Mouse (Mus musculus) MEL (cell line): Measurements from ENCODE around the gene Syk. TPM values are rescaled to one million over a fixed set of nuclear protein-coding genes. Genes with fewer than 3 reads are reported as not detected.

Source experiments
- DNase-seq: peaks from one replicate; pipeline ENCODE4 v3.0.0; 2011; ENCODE audit warnings: low read depth, low spot score
- H3K27ac ChIP-seq: 2 replicates; pipeline ENCODE4 v1.5.1; 2012; ENCODE audit warnings: low read depth, mild to moderate bottlenecking, control low read depth, low read length, moderate library complexity; ENCODE audit not compliant: control insufficient read depth
- H3K27me3 ChIP-seq, 2 experiments: fragments of 150-350 bp in 1 of 2; sonication (generic) in 1 of 2; 2 replicates each; pipeline ENCODE4 v1.6.1; 2012; ENCODE audit warnings: low read length in 2 of 2, mild to moderate bottlenecking in 2 of 2, improper control_type of control experiment in 1 of 2, moderate library complexity in 1 of 2; ENCODE audit not compliant: insufficient read depth in 2 of 2, control insufficient read depth in 1 of 2
- H3K36me3 ChIP-seq, 2 experiments: 2 replicates each; pipeline ENCODE4 v1.6.1; 2012 to 2014; ENCODE audit warnings: low read length in 2 of 2, improper control_type of control experiment in 1 of 2, inconsistent platforms in 1 of 2, mild to moderate bottlenecking in 1 of 2; ENCODE audit not compliant: insufficient read depth in 2 of 2, control insufficient read depth in 1 of 2
- H3K4me1 ChIP-seq, 2 experiments: fragments of 150-350 bp in 1 of 2; sonication (generic) in 1 of 2; 2 replicates each; pipeline ENCODE4 v1.6.1; 2012; ENCODE audit warnings: low read length in 2 of 2, improper control_type of control experiment in 1 of 2, mild to moderate bottlenecking in 1 of 2; ENCODE audit not compliant: insufficient read depth in 2 of 2, control insufficient read depth in 1 of 2
- H3K4me3 ChIP-seq, 2 experiments: fragments of 150-350 bp in 1 of 2; sonication (generic) in 1 of 2; 2 replicates each; pipeline ENCODE4 v1.5.1; 2012; ENCODE audit warnings: low read depth in 2 of 2, low read length in 2 of 2, mild to moderate bottlenecking in 2 of 2, moderate library complexity in 2 of 2, control low read depth in 1 of 2, improper control_type of control experiment in 1 of 2; ENCODE audit not compliant: control insufficient read depth in 1 of 2, insufficient read depth in 1 of 2
- H3K79me2 ChIP-seq: 2 replicates; pipeline ENCODE4 v1.6.1; 2012; ENCODE audit warnings: mild to moderate bottlenecking, low read length, moderate library complexity; ENCODE audit not compliant: control insufficient read depth, poor library complexity, insufficient read depth
- H3K9ac ChIP-seq: 2 replicates; pipeline ENCODE4 v1.6.1; 2012; ENCODE audit warnings: low read depth, mild to moderate bottlenecking, control low read depth, low read length, moderate library complexity; ENCODE audit not compliant: control insufficient read depth, poor library complexity, severe bottlenecking
- H3K9me3 ChIP-seq: fragments of 150-350 bp; sonication (generic); replicated peaks from 2 replicates; pipeline ENCODE4 v1.6.1; 2012; ENCODE audit warnings: mild to moderate bottlenecking, low read length, improper control_type of control experiment, moderate library complexity; ENCODE audit not compliant: insufficient read depth
- BHLHE40 ChIP-seq: IDR thresholded peaks from 2 replicates; pipeline ENCODE4 v1.6.1; 2012; ENCODE audit warnings: low read depth, mild to moderate bottlenecking, inconsistent platforms, low read length, improper control_type of control experiment, borderline replicate concordance
- CHD1 ChIP-seq: IDR thresholded peaks from 2 replicates; pipeline ENCODE4 v1.6.1; 2012; ENCODE audit warnings: low read depth, mild to moderate bottlenecking, inconsistent platforms, low read length, improper control_type of control experiment
- CHD2 ChIP-seq: IDR thresholded peaks from 2 replicates; pipeline ENCODE4 v1.6.1; 2011; ENCODE audit warnings: low read length, improper control_type of control experiment
- CTCF ChIP-seq, 3 experiments: IDR thresholded peaks in 2 of 3; conservative IDR thresholded peaks in 1 of 3; 2 replicates each; pipeline ENCODE4 v1.5.1; 2011 to 2012; ENCODE audit warnings: low read length in 3 of 3, low read depth in 2 of 3, mild to moderate bottlenecking in 2 of 3, improper control_type of control experiment in 1 of 3, inconsistent platforms in 1 of 3, mixed read lengths in 1 of 3, moderate library complexity in 1 of 3; ENCODE audit not compliant: control insufficient read depth in 1 of 3, insufficient read depth in 1 of 3, poor library complexity in 1 of 3, severe bottlenecking in 1 of 3
- GABPA ChIP-seq: IDR thresholded peaks from 2 replicates; pipeline ENCODE4 v1.6.1; 2012; ENCODE audit warnings: low read depth, mild to moderate bottlenecking, inconsistent platforms, low read length, improper control_type of control experiment, moderate library complexity
- GATA1 ChIP-seq: IDR thresholded peaks from 2 replicates; pipeline ENCODE4 v1.6.1; 2011; ENCODE audit warnings: low read depth, low read length, improper control_type of control experiment
- HCFC1 ChIP-seq: IDR thresholded peaks from 2 replicates; pipeline ENCODE4 v1.6.1; 2012; ENCODE audit warnings: low read depth, mild to moderate bottlenecking, inconsistent platforms, low read length, improper control_type of control experiment, moderate library complexity
- KAT2A ChIP-seq: conservative IDR thresholded peaks from 2 replicates; pipeline ENCODE4 v1.6.1; 2012; ENCODE audit warnings: low read depth, low read length, improper control_type of control experiment, inconsistent platforms
- MAX ChIP-seq: IDR thresholded peaks from 2 replicates; pipeline ENCODE4 v1.6.1; 2011; ENCODE audit warnings: low read length, improper control_type of control experiment
- MAZ ChIP-seq: IDR thresholded peaks from 2 replicates; pipeline ENCODE4 v1.6.1; 2012; ENCODE audit warnings: low read depth, mild to moderate bottlenecking, inconsistent platforms, low read length, improper control_type of control experiment
- MEF2A ChIP-seq: IDR thresholded peaks from 2 replicates; pipeline ENCODE4 v1.6.1; 2014; ENCODE audit warnings: low read depth, mild to moderate bottlenecking, inconsistent platforms, low read length, improper control_type of control experiment; ENCODE audit not compliant: poor library complexity, insufficient replicate concordance, severe bottlenecking; ENCODE audit errors: extremely low read depth
- MXI1 ChIP-seq: IDR thresholded peaks from 2 replicates; pipeline ENCODE4 v1.6.1; 2011; ENCODE audit warnings: mild to moderate bottlenecking, low read depth, low read length, improper control_type of control experiment
- NELFE ChIP-seq: IDR thresholded peaks from 2 replicates; pipeline ENCODE4 v1.6.1; 2011; ENCODE audit warnings: low read depth, low read length, improper control_type of control experiment
- NRF1 ChIP-seq: IDR thresholded peaks from 2 replicates; pipeline ENCODE4 v1.6.1; 2014; ENCODE audit warnings: low read depth, mild to moderate bottlenecking, inconsistent platforms, low read length, improper control_type of control experiment, moderate library complexity; ENCODE audit not compliant: poor library complexity, insufficient read depth, severe bottlenecking
- POLR2A ChIP-seq, 2 experiments: IDR thresholded peaks; 2 replicates each; pipeline ENCODE4 v1.6.1; 2011 to 2012; ENCODE audit warnings: low read length in 2 of 2, mild to moderate bottlenecking in 2 of 2, control low read depth in 1 of 2, improper control_type of control experiment in 1 of 2, low read depth in 1 of 2, moderate library complexity in 1 of 2; ENCODE audit not compliant: control insufficient read depth in 1 of 2, insufficient read depth in 1 of 2, poor library complexity in 1 of 2
- POLR2AphosphoS2 ChIP-seq: IDR thresholded peaks from 2 replicates; pipeline ENCODE4 v1.6.1; 2011; ENCODE audit warnings: low read length, improper control_type of control experiment
- POLR2AphosphoS5 ChIP-seq: IDR thresholded peaks from 2 replicates; pipeline ENCODE4 v1.6.1; 2012; ENCODE audit warnings: low read depth, borderline replicate concordance, mild to moderate bottlenecking, inconsistent platforms, low read length, moderate library complexity, mixed read lengths
- SIN3A ChIP-seq: IDR thresholded peaks from 2 replicates; pipeline ENCODE4 v1.6.1; 2012; ENCODE audit warnings: low read length, improper control_type of control experiment, inconsistent platforms
- TAL1 ChIP-seq: IDR thresholded peaks from 2 replicates; pipeline ENCODE4 v1.6.1; 2012; ENCODE audit warnings: mild to moderate bottlenecking, inconsistent platforms, low read length, moderate library complexity, mixed read lengths
- TBP ChIP-seq: IDR thresholded peaks from 2 replicates; pipeline ENCODE4 v1.8.0; 2011; ENCODE audit warnings: low read depth, low read length, improper control_type of control experiment
- USF1 ChIP-seq: IDR thresholded peaks from 2 replicates; pipeline ENCODE4 v1.6.1; 2014; ENCODE audit warnings: low read depth, mild to moderate bottlenecking, inconsistent platforms, low read length, improper control_type of control experiment, moderate library complexity
- ZKSCAN1 ChIP-seq: IDR thresholded peaks from 2 replicates; pipeline ENCODE4 v1.6.1; 2012; ENCODE audit warnings: low read depth, mild to moderate bottlenecking, inconsistent platforms, low read length, improper control_type of control experiment, moderate library complexity
- ZMIZ1 ChIP-seq: IDR thresholded peaks from 2 replicates; pipeline ENCODE4 v1.6.1; 2012; ENCODE audit warnings: low read depth, mild to moderate bottlenecking, inconsistent platforms, low read length, improper control_type of control experiment, moderate library complexity
- polyA plus RNA-seq, 2 experiments: library from polyadenylated mRNA; stranded (reverse) in 1 of 2; unstranded in 1 of 2; fragments of >175 nt in 1 of 2; fragments of >200 nt in 1 of 2; gene quantifications; 2 replicates each; pipeline versions ENCODE4 v1.2.1 to v1.2.4; 2012; ENCODE audit warnings: low replicate concordance in 2 of 2, low read depth in 1 of 2; ENCODE audit not compliant: insufficient read length in 2 of 2, insufficient read depth in 1 of 2, missing spikeins in 1 of 2
- total RNA-seq: library from RNA; depleted of rRNA; stranded (reverse); fragments of 300-350 nt; gene quantifications from 2 replicates; pipeline ENCODE4 v1.2.3, GENCODE M21; 2012

The Syk gene
- total and polyA plus RNA-seq, 3 experiments: 14.4 to 23.8 TPM; not detected in 1

GRCm38 (mm10) chr13:52589043-52589442 is 6.1 kb downstream of the Syk start:
- Histone ChIP-seq H3K4me1 (peaks cover 0 to 4% of the 10 kb centered on the region in 2 experiments; a peak in 2 of 4 replicates), H3K36me3 (no peaks in the 10 kb centered on the region), H3K27me3 (peaks cover 0 to 1% of the 10 kb centered on the region in 2 experiments; a peak in 1 of 4 replicates), H3K9me3 (no peaks in the 10 kb centered on the region), H3K27ac (no peak overlapping the region), H3K9ac (no peak overlapping the region), H3K79me2 (no peaks in the 10 kb centered on the region), H3K4me3 (no peak overlapping the region)
- no peak for TF ChIP-seq CTCF (IDR thresholded peaks at IDR 0.05 in 2 of 3, conservative IDR thresholded peaks at IDR 0.05 in 1 of 3; ENCODE audit: control insufficient read depth in 1 of 3, insufficient read depth in 1 of 3, low read depth in 2 of 3, low read length in 3 of 3, poor library complexity in 1 of 3, severe bottlenecking in 1 of 3)
- no peak for TF ChIP-seq MEF2A
- TF ChIP-seq SIN3A: no peak
- TF ChIP-seq ZKSCAN1: no peak
- TF ChIP-seq HCFC1: no peak
- TF ChIP-seq MAZ: no peak
- no peak for TF ChIP-seq USF1
- no peak for TF ChIP-seq CHD1
- TF ChIP-seq BHLHE40: no peak
- no peak for TF ChIP-seq TBP
- no peak for TF ChIP-seq MXI1
- TF ChIP-seq GABPA: no peak
- no peak for TF ChIP-seq MAX
- no peak for TF ChIP-seq NRF1
- no peak for TF ChIP-seq POLR2AphosphoS5
- no peak for TF ChIP-seq GATA1
- no peak for TF ChIP-seq NELFE
- no peak for TF ChIP-seq TAL1
- TF ChIP-seq CHD2: no peak
- TF ChIP-seq KAT2A: no peak
- no peak for DNase-seq

GRCm38 (mm10) chr13:52591831-52592230 is 8.9 kb downstream of the Syk start:
- Histone ChIP-seq H3K79me2 (no peaks in the 10 kb centered on the region; the same call in 1 of the 2 replicates), H3K9ac (no peak overlapping the region), H3K36me3 (peaks cover 0 to 5% of the 10 kb centered on the region in 2 experiments; a peak in 1 of 4 replicates), H3K4me3 (no peak overlapping the region), H3K9me3 (no peaks in the 10 kb centered on the region), H3K4me1 (peaks cover 0 to 3% of the 10 kb centered on the region in 2 experiments; a peak in 2 of 4 replicates), H3K27ac (no peak overlapping the region), H3K27me3 (no peaks in the 10 kb centered on the region)
- DNase-seq: no peak
- TF ChIP-seq POLR2AphosphoS2: no peak
- no peak for TF ChIP-seq ZMIZ1
- TF ChIP-seq POLR2A (IDR thresholded peaks at IDR 0.05; ENCODE audit: control insufficient read depth in 1 of 2, insufficient read depth in 1 of 2, low read depth in 1 of 2, low read length in 2 of 2, poor library complexity in 1 of 2): no peak
- no peak for TF ChIP-seq CTCF (IDR thresholded peaks at IDR 0.05 in 2 of 3, conservative IDR thresholded peaks at IDR 0.05 in 1 of 3; ENCODE audit: control insufficient read depth in 1 of 3, insufficient read depth in 1 of 3, low read depth in 2 of 3, low read length in 3 of 3, poor library complexity in 1 of 3, severe bottlenecking in 1 of 3)
